Mouse (Mus musculus): ENCODE results near the gene Capn15.
A peak's percentile ranks its signal among the peaks of the same experiment; 100 is the strongest.

The Capn15 gene

DNA sequence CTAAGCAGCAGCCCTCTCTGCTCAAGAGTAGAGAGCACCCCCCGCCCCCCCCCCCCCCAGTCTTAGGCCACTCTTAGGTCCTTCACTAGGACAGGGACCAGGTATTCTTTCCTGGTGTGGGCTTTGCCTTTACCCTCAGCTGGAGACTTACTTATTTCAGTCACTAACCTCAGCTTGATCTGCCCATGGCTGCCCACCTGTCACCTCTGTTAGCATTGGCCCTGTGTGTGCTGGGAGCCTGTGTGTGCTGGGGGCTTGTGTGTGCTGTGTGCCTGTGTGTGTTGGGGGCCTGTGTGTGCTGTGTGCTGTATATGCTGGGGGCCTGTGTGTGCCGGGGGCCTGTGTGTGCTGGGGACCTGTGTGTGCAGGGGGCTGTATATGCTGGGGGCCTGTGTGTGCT is 30.9 kb downstream of the Capn15 start:
- no peak for DNase-seq (ENCODE audit: low read depth, low spot score)

DNA sequence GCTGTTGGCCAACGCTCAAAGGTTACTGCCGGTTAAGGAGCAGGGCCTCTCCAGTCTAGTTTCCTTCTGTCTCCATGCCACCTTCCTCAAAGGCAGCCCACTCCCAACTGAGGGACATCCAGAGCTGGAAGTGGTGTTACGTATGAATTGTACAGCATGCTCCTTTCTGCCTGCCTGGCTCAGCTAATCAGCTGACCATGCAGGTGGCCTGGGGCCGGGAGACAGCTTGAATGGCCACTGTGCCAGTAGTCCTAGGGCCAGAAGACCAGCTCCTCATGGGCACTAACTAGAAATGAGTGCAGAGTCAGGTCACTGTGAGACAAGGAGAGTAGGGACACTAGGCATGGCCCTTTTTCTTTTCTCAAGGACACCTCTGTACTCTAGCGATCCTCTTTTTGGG is 32.4 kb downstream of the Capn15 start:
- DNase-seq (ENCODE audit: low read depth, low spot score) = no peak

DNA sequence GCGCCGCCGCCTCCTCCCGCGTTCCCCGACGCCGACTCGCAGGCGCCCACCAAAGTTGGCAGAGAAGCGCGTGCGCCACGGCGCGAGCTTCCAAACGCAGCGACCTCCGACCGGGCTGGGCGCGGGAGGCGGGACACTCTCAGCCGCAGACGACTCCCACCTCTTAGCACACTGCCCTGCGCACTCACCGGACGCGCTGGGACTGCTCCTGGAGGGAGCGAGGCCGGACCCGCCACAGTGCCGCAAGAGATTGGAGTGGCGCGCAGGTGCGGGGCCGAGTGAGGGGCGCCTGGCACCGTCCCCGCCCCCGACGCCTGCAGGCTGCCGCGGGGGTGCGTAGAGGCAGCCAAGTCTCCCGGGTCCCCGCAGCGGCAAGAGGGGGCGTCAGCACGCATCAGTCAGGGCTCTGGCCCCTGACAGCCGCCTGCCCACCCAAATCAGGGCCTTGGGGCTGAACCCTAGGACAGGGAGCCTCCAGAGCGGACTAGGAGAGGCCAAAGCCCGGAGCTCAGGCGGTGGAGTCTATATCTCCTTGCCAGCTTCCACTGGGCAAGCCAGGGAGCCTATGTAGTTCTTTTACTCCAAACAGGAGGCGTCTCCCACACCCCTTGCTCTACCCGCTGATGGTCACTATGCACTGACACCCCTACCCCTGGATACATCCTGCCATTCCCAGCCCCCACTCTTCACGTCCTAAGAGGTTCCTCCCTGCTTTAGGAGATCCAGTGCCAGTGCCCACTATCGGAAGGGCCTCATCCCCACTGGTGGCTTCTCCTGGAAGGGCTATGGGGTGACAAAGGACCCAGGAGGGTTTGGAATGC is 33.6 kb downstream of the Capn15 start, which contains the start of gene A930017K11Rik:
TSS of gene A930017K11Rik (minus strand) at position 763 of the 821 bp plus-strand sequence.
- peak; percentile 19 for DNase-seq (ENCODE audit: low read depth, low spot score)

DNA sequence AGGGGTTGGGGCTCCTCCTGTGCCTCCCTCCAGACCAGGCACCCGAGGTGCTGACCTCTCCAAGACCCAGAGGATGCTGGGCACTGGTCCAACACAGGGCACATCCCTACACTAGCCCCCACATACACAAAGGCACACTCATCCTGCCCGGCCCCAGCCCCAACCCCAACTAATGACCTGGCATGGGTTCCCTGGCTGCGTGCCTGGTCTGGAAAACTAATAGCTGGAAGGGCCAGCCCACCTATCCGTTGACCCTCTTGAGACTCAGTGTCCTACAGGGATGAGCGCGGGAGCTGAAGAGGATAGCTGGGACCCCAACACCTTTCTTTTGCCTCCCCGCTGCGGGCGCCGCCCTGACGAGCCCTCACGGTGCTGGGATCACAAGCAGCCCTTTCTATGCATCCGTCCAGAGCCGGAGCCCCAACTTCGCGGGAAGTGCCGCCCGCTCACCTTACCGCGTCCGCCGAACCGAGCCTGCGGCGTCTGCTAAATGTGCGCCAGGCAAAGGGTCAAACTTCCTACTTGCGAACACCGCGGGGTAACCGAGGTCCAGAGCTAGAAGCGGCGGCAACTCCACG is 34.3 kb downstream of the Capn15 start:
- no peak for DNase-seq (ENCODE audit: low read depth, low spot score)

DNA sequence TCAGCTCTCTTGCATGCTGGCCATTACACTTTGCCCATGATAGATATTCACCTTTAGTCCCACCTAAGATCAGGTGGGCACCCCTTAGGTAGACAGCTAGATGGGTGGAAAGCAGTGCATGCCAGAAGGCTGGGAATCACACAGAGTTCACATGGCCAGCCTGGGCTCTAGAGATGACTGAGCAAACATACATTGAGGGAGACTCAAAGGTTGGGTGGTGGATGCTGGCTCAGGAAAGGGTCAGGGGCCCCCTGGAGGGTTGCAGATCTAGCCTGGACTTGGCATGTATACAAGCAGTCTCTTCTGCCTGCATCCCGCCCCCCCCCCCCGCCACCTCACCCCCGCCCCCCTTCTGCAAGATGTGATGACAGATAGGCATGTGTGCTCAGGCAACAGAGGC is 34.9 kb downstream of the Capn15 start:
- no peak for DNase-seq (ENCODE audit: low read depth, low spot score)

DNA sequence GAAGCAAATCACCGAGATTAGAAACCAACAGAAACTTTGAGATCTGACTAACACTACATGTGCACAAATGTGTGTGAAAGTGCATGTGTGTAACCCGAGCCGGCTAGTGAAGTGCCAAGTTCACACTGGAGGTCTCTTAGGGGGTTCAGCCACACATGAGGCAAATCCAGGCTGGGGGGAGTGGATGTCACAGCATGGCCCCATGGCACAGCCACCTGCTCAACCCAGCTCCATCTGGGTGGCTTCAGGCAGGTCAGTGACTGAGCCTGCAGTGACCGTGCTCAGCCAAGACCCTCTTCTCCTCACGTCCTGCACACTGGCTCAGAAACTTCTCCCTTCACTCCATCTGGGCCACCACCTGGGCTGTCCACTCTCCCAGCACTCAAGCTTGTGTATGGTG is 35.6 kb downstream of the Capn15 start:
- no peak for DNase-seq (ENCODE audit: low read depth, low spot score)

DNA sequence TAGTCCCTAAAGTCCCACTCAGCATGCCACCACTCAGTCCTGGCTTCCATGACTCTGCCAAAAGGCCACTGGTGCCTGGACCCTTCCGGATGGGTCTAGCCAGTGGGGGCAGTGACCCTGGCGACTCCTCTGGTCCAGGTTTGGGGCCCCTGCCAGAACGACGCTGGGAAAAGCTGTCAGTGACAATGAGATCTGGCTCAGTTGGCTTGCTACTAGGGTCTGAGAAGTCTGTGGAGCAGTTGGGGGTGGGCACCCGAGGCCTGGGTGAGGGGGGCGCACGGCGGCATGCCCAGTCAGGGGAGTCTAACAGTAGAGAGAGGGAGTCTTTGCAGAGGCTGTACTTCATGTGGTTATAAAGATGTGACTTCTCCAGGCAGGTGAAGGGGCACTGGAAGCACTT is 37.5 kb downstream of the Capn15 start:
- no peak for DNase-seq (ENCODE audit: low read depth, low spot score)

DNA sequence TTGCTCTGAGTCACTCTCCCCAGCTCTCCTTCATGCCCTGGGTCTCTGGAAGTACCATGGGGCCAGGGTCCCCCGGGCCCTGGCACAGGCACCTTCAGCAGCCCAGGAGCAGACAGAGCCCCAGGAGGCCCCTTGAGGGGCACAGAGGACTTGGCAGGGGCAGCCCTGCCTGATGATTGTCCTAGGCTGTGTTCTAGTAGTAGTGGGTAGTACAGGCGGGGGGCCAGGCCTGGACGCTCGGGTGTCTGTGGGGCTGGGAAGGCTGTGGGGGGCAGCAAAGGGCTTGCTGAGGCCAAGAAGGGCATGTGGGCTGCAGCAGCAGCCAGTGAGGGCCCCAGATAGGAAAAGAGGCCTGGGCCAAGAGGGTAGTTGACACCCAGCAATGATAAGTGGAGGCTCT is 38.0 kb downstream of the Capn15 start:
- no peak for DNase-seq (ENCODE audit: low read depth, low spot score)

DNA sequence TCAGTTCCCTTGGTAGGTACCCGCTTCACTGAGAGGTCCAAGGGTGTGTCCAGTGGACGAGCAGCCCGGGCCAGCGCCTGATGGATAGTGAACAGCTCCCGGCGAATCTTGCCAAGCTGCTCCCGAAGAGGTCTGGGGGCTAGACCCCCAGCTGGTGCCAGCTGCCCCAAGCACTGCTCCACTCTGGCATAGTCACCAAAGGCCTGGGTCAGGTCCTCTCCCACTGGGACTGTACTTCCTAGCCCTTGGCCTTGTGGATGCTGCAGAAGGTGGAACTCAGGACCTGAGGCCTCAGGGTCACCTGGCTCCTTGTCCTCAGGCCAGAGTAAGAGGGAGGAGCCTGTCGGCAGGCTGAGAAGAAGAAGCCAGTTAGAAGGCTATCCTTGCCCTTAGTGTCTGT is 38.7 kb downstream of the Capn15 start:
- DNase-seq (ENCODE audit: low read depth, low spot score) = no peak

DNA sequence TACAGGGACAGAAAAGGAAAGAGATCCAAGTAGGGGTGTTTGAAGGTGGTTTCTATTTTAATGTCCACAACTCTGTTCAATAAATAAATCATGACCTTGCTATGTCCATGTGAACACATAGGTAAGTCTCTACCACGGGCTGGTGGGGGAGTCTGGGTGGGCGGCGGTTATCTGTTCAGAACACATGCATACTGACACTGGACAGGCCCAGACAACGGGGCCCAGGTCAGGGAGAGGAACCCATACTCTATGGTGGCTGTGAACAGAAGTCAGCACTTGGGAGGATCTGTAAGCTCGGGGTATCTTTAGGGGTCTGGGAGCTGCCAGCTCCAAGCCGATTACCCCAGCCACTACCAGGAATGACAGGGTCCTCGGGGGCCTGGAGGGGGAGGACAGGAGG is 39.2 kb downstream of the Capn15 start:
- no peak for DNase-seq (ENCODE audit: low read depth, low spot score)

DNA sequence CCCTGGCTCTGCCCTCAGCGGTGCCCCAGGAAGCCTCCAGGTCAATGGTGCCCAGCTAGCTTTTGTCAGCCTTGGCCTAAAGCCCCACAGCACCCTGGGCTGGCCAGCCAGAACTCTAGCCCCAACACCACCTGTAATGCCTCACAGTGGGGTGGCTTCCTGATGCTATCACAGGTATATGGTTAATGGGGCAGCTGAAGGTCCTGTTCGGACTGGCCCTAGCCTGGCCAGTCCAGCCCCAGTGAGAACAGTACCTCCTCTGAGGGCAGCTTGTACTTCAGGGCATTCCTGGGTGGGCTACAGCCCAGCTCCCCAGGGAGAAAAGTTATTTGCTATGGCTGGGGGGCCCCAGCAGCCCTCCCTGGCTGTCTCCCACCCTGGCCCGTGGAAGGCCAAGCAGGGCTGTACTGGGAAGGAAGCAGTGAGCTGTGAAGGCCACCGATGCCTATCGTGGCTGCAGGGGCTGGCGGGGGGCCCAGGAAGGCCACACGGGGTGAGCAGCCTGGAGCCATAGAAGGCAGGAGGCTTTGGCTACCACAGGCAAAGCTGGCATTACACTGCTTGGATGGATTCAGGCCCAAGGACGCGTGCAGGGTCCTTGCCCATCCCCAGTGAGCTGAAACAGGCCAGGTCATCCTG is 40.0 kb downstream of the Capn15 start:
- no peak for DNase-seq (ENCODE audit: low read depth, low spot score)

DNA sequence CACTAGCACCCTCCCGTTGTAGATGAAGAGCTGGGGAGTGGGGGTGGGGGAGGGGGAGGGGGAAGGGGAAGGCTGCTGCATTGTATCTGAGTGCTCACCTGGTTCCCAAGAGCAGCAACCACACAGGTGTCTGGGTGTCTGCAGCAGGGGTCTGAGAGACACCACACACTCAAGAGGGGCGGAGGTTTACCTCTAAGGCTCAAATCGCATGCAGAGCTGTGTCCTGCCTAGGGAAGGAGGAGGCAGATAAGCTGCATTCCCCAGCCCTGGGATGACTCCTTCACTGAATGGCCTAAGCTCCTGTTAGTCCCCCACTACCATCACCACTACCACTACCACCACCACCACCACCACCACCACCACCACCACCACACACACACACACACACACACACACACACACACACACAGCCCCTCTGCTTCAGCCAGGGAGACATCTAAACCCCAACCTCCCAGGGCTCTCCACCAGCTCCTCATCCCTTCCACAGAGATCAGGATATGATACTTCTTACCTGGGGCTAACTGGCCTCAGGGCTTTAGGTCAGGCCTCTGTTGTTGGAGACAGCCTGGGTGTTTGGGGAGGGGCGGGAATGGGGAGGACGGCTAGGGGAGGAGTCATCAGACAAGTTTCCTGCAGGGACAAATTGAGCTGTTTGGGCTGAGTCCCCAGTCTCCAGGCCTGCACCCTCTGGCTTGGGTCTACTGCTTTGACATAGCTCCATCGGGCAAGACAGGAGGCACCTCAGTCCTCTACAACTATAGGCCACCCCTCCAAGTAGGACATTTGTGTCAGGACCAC is 41.0 kb downstream of the Capn15 start, which contains the start of the genes Pigq and Nhlrc4:
TSS of gene Pigq (minus strand) at position 571 of the 798 bp plus-strand sequence.
TSS of gene Nhlrc4 (minus strand) at position 596 of the 798 bp plus-strand sequence.
- no peak for DNase-seq (ENCODE audit: low read depth, low spot score)

DNA sequence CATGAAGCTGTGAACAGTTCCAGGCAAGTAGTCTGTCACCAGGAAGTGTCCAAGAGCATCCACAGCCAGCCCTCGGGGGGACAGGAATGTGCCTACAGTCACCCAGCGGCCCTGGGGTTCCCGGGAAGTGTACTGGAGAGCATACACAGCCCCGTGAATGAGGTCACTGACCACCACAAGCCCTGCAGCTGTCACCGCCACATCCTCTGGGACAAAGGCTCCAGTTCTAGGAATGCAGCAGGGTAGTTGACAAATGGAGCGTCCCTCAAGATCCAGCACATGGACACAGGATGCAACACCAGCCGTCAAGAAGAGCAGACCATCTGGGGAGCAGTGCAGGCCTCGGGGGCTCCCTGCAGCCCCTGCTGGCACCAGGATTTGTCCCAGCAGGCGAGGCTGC is 41.8 kb downstream of the Capn15 start:
- no peak for DNase-seq (ENCODE audit: low read depth, low spot score)

DNA sequence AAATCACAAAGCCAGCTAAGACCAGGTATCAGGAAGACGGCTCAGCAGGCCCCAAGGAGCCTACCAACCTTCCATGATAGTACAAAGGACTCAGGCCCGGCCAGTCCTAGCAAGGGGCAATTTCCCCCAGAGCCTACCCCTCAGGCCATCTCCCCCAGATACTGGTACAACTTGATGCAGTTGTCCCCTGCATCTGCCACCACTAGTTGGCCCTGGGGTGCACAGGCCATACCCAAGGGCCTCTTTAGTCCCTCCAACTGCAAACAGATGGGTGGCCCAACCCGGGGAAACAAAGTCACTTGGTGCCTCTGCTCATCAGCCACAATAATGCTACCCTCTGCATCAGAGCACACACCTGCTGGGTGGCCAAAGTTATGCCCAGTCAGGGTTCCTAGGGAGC is 42.4 kb downstream of the Capn15 start:
- no peak for DNase-seq (ENCODE audit: low read depth, low spot score)

DNA sequence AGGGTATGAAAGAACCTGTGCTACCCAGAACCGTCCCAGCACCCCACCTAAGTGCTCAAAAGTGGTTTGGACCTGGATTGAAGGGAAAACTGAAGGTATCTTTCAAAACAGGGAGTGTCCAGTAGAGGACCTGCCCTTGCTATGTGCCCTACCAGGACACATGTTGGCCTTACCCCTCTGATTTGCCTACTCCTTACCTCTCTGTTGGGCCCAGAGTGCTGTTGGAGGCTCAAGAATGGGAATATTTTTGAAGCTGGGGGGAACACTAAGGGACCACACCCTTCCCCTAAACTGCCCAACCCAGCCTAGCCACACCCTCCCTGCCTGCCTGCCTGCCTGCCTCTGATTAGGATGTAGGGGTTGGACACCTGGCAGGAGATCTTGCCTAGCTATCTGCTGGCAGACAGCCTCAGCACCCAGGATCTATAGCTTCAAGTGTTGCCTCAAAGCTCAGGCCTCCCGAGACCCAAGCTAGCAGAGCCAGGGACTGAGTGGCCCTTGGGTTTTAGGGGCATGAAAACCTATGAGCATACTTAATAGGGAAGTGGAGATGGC is 42.9 kb downstream of the Capn15 start:
- DNase-seq (ENCODE audit: low read depth, low spot score) = no peak

DNA sequence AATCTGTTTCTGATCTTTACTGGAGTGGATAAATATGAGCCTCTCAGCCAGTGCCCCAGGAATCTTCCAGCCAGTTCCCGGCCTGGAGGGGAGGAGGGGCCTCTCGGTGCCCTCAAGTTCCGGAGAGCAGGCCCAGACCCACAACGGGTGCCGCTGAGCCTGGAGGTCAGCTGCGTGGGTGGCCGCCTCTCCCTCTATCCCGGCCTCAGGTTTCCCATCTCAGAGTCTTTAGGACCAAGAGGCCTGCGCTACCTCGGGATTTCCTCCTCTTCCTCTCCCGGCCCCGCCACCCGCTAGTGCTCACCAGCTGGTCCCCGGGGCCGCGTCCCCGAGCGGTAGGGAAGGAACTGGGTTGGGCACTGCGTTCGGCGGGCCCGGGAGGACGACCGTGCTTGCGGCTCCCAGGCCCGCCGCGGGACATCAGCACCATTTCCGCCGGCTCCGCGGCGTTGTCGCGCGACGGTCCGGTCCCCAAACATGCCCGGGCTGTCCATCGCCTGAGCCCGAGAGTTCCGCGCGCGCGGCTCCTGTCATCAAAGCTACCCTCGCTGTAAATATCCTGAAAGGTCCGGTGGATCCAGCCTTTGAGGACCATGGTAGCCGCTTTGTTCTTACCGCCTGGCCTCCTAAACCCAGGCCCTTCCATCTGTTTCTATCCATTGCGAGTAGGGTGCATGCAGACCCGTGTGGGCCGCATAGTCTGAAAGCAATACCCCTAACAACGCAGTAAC is 43.9 kb downstream of the Capn15 start:
- DNase-seq (ENCODE audit: low read depth, low spot score) = peak; percentile 71

DNA sequence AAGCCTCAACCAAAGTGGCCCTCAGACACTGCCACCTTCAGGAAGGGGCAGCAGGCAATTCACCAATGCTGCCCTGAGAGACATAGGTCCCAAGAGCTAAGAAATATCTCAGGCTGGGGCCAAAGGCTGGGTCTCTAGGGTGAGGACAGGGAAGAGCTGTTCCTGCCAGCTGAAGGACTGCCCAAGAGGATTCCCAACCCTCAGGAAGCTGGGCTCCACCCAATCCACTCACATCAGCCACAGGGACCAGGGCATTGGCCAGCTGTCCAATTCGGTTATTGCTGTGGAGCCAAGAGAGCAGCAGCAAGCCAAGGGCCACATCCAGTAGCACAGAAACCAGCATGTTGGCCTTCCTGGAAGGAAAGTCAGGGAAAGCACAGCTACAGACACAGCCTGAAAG is 51.1 kb downstream of the Capn15 start:
- DNase-seq (ENCODE audit: low read depth, low spot score) = no peak

DNA sequence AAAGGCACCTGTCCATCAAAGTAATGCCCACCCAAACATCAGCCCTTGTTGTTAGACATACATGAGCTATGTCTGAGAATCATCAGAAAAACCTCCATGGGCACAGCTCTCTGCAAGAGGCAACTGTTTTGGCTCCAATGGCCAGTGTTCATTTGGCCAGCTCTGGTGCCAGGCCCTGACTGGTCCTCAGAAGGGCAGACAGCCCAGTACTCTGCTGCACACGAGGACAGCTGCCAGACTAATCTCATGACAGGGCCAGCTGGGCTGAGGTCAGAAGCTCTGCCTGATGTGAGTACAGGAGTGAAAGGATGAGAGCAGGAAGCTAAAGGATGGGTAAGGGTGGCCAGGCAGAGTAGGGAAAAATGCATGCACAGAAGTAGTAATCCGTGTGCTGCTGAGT is 60.2 kb downstream of the Capn15 start:
- DNase-seq (ENCODE audit: low read depth, low spot score) = no peak

DNA sequence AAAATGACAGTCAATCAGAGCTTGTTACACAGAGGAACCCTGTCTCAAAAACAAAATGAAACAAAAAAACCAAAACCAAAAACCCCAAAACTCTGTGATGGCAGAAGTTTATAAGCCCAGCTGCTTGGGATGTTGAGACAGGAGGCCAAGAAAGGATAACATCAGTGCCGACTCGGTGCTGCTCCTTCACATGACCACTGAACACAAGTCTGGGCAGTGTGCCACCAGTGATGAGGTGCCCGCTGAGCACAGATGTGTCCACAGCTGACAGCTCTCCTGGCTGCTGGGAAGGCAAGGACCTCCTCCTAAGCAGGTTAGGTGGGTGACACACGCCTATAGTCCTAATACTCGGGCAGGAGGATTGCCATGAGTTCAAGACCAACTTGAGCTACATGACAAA is 63.5 kb downstream of the Capn15 start:
- no peak for DNase-seq (ENCODE audit: low read depth, low spot score)

DNA sequence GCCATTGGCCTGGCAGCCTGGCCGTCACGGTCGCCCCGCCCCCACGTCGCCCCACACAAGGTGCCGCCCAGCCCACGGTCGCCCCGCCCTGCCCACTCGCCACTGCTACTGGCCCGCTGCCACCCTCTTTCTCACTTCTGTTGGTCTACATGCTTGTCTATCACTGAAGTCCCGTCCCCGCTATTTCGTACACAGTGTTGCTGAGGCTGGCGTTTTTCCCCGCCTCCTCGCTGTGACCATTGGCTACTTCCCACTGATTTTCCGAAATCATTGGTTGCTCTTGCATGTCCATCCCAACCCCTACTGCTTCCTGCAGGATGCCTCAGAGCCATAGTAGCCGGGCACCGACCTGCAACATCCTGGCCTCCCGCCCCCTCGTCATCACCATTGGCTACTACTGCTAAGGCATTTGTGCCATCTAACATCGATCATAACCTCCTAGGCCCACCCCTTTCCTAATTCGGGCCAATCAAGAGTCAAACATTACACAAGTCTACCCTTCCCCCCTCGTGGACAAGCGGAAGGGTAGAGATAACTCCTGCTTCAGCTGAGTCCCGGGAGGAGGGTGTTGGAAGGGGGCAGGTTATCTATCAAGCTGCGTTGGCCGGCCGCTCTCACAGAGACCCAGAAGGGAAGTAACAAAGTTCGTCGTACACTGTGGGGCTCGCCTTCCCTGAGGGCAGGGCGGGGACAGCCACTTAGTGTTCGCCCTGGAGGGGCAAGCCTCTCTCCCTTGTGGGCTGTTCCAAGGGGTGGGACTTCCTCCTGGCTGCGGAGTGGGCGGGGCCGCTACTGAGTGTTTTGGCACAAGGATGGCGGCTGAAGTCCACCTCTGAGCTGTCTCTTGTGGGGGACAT is 65.6 kb downstream of the Capn15 start:
- peak; percentile 99 for DNase-seq (ENCODE audit: low read depth, low spot score)

Measured in mesoderm, embryonic 11.5 days (tissue).